Mouse (Mus musculus): ENCODE results near the gene Rgmb.

DNA sequence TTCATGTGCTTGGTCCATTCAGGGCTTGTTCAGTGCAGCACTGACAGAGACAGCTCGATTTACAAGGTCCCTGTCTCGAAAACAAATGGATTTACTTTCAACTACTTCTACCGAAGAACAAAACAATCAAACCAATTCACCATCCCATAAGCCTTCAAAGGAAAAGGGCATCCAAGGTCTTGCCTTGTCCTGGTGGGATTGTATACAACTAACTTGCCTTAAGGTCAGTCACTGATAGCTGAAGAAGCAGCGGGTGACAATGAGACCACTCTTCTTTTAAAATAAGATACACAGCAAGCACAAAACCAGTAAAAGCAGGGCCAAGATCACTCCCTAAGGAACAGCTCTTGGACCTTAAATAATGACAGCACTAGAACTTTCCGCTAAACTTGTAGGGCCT is 7.6 kb downstream of the Rgmb start:
- TF ChIP-seq POLR2AphosphoS2 (IDR thresholded peaks at IDR 0.05; ENCODE audit: insufficient read length, low read depth) (no peak), USF1 (IDR thresholded peaks at IDR 0.05; ENCODE audit: low read depth) (no peak), POLR2A (IDR thresholded peaks at IDR 0.05; ENCODE audit: insufficient read length, low read depth) (no peak), MYOG (IDR thresholded peaks at IDR 0.05; ENCODE audit: control insufficient read depth in 1 of 3, insufficient read depth in 1 of 3, insufficient read length in 2 of 3, low read depth in 2 of 3) (no peak), MYOD1 (IDR thresholded peaks at IDR 0.05; ENCODE audit: control insufficient read depth in 1 of 3, insufficient read length in 2 of 3, low read depth in 2 of 3) (no peak), SRF (IDR thresholded peaks at IDR 0.05; ENCODE audit: control insufficient read depth, insufficient read length, low read depth) (no peak), CEBPB (IDR thresholded peaks at IDR 0.05; ENCODE audit: insufficient read depth, poor library complexity, severe bottlenecking) (no peak)
